Mouse (Mus musculus) heart, adult 2 months (tissue): ENCODE data around the gene Aoah. TPM values are rescaled to one million over a fixed set of nuclear protein-coding genes. Genes with fewer than 3 reads are reported as not detected.

Experiments
- DNase-seq, 2 experiments: peaks; one replicate each; pipeline ENCODE4 v3.0.0; 2021
- H3K27ac ChIP-seq: fragments of 200-600 bp; 2 replicates; pipeline ENCODE4 v1.8.1; 2022
- H3K27me3 ChIP-seq: fragments of 200-500 bp; 2 replicates; pipeline ENCODE4 v1.6.1; 2012; ENCODE audit warnings: mild to moderate bottlenecking, low read length, inconsistent platforms, mixed read lengths; ENCODE audit not compliant: control insufficient read depth, insufficient read depth
- H3K36me3 ChIP-seq: fragments of 200-500 bp; 2 replicates; pipeline ENCODE4 v1.6.1; 2012; ENCODE audit warnings: low read length, inconsistent platforms; ENCODE audit not compliant: control insufficient read depth, insufficient read depth
- H3K4me1 ChIP-seq: fragments of 200-500 bp; 2 replicates; pipeline ENCODE4 v1.6.1; 2011; ENCODE audit warnings: low read length; ENCODE audit not compliant: control insufficient read depth, insufficient read depth
- H3K4me3 ChIP-seq: fragments of 200-600 bp; 2 replicates; pipeline ENCODE4 v1.8.1; 2022
- H3K79me2 ChIP-seq: fragments of 200-500 bp; replicated peaks from 2 replicates; pipeline ENCODE4 v1.6.1; 2012; ENCODE audit warnings: mild to moderate bottlenecking, inconsistent platforms, low read length, moderate library complexity, mixed read lengths; ENCODE audit not compliant: control insufficient read depth, insufficient read depth
- H3K9ac ChIP-seq: fragments of 200-500 bp; 2 replicates; pipeline ENCODE4 v1.6.1; 2012; ENCODE audit warnings: low read depth, mild to moderate bottlenecking, control low read depth, inconsistent platforms, low read length, mixed read lengths
- CTCF ChIP-seq: fragments of 200-600 bp; IDR thresholded peaks from 2 replicates; pipeline ENCODE4 v1.8.1; 2022; ENCODE audit warnings: antibody characterized with exemption, mild to moderate bottlenecking, moderate library complexity
- EP300 ChIP-seq: fragments of 200-500 bp; IDR thresholded peaks from 2 replicates; pipeline ENCODE4 v1.6.1; 2011; ENCODE audit warnings: low read depth, low read length, control low read depth; ENCODE audit not compliant: insufficient read depth
- POLR2A ChIP-seq: fragments of 200-500 bp; IDR thresholded peaks from 2 replicates; pipeline ENCODE4 v1.6.1; 2011; ENCODE audit warnings: mild to moderate bottlenecking, low read depth, low read length, control low read depth; ENCODE audit not compliant: insufficient read depth
- WGBS: fragments of 180-500 bp; shearing (Covaris S2); methylation state at CpG from one replicate; pipeline ENCODE4 v1.1.7; 2018; 5-methylcytosine and 5-hydroxymethylcytosine counted together
- intact Hi-C: fragments of 180-260 bp; cut with DNase I; formaldehyde crosslinking; loops from one replicate; pipeline ENCODE4 v1.15.1; 2025
- polyA plus RNA-seq: library from polyadenylated mRNA; depleted of rRNA; stranded (reverse); fragments of >200 nt; gene quantifications from 2 replicates; pipeline ENCODE4 v1.2.3, GENCODE M21; 2012
- total RNA-seq, 2 experiments: library from RNA; stranded (reverse); gene quantifications; 2 replicates each; pipeline ENCODE4 v1.2.3; 2021

The Aoah gene
- total and polyA plus RNA-seq, 3 experiments: 0.89 to 1.0 (median 0.93) TPM

GRCm38 (mm10) chr13:20900396-20900971 lies 106.6 kb downstream of the Aoah start:
- H3K36me3 ChIP-seq: no peaks in the 10 kb centered on the region
- WGBS: 16% methylated on average over 8 of the region's 8 CpGs
- H3K4me1 ChIP-seq: no peaks in the 10 kb centered on the region
- DNase-seq: peak; percentile 25 to 28
- H3K79me2 ChIP-seq: no peaks in the 10 kb centered on the region
- no peak overlapping the region for H3K4me3 ChIP-seq
- intact Hi-C loops: no loop called here
- no peaks in the 10 kb centered on the region for H3K27me3 ChIP-seq
- no peak for TF ChIP-seq EP300
- no peak for TF ChIP-seq CTCF
- TF ChIP-seq POLR2A: no peak
- no peak overlapping the region for H3K27ac ChIP-seq
- H3K9ac ChIP-seq: no peak overlapping the region

GRCm38 (mm10) chr13:20900972-20901457 lies 107.1 kb downstream of the Aoah start:
- intact Hi-C loops: no loop called here
- DNase-seq: no peak
- no peak overlapping the region for H3K4me3 ChIP-seq

GRCm38 (mm10) chr13:20901634-20902135 lies 107.8 kb downstream of the Aoah start:
- no peak for TF ChIP-seq POLR2A
- TF ChIP-seq EP300: no peak
- TF ChIP-seq CTCF: no peak
- H3K4me1 ChIP-seq: no peaks in the 10 kb centered on the region
- 75% methylated on average over 3 of the region's 3 CpGs for WGBS
- no peak overlapping the region for H3K4me3 ChIP-seq
- H3K9ac ChIP-seq: no peak overlapping the region
- DNase-seq: no peak
- no peak overlapping the region for H3K27ac ChIP-seq
- no peaks in the 10 kb centered on the region for H3K27me3 ChIP-seq
- no peaks in the 10 kb centered on the region for H3K79me2 ChIP-seq
- intact Hi-C loops: no loop called here
- H3K36me3 ChIP-seq: no peaks in the 10 kb centered on the region

More at GRCm38 (mm10) chr13:20900972-20901457, 107.1 kb downstream of the Aoah start:
- Histone ChIP-seq H3K27me3 (no peaks in the 10 kb centered on the region), H3K4me1 (no peaks in the 10 kb centered on the region), H3K27ac (no peak overlapping the region), H3K36me3 (no peaks in the 10 kb centered on the region), H3K9ac (no peak overlapping the region), H3K79me2 (no peaks in the 10 kb centered on the region)
- TF ChIP-seq EP300: no peak
- no peak for TF ChIP-seq CTCF
- TF ChIP-seq POLR2A: no peak
- WGBS: 21% methylated on average over 2 of the region's 2 CpGs

- Histone ChIP-seq H3K27me3 (no peaks in the 10 kb centered on the region), H3K36me3 (no peaks in the 10 kb centered on the region), H3K27ac (no peak overlapping the region), H3K4me3 (no peak overlapping the region), H3K9ac (no peak overlapping the region), H3K79me2 (no peaks in the 10 kb centered on the region), H3K4me1 (no peaks in the 10 kb centered on the region; the same call in 1 of the 2 replicates)
- DNase-seq: no peak
- intact Hi-C loops: no loop called here
- TF ChIP-seq CTCF (no peak), EP300 (no peak), POLR2A (no peak)
- WGBS: 71% methylated on average over 4 of the region's 4 CpGs
Measured at GRCm38 (mm10) chr13:20904118-20904517, 110.2 kb downstream of the Aoah start.

- TF ChIP-seq EP300 (no peak), CTCF (no peak), POLR2A (no peak)
- H3K27me3 ChIP-seq: no peaks in the 10 kb centered on the region
- intact Hi-C loops: no loop called here
Measured at GRCm38 (mm10) chr13:20905195-20905594, 111.3 kb downstream of the Aoah start.

More at GRCm38 (mm10) chr13:20905195-20905594, 111.3 kb downstream of the Aoah start:
- Histone ChIP-seq H3K4me1 (no peaks in the 10 kb centered on the region; the same call in 1 of the 2 replicates), H3K4me3 (no peak overlapping the region), H3K36me3 (no peaks in the 10 kb centered on the region), H3K27ac (no peak overlapping the region), H3K79me2 (no peaks in the 10 kb centered on the region), H3K9ac (no peak overlapping the region)
- WGBS: 76% methylated on average over 2 of the region's 2 CpGs
- no peak for DNase-seq
